Mouse (Mus musculus) bone marrow, adult 2 months (tissue): ENCODE data around the gene Gm884.

Experiments used
- CTCF ChIP-seq: fragments of 200-500 bp; IDR thresholded peaks from 2 replicates; pipeline ENCODE4 v1.5.1; 2011; ENCODE audit warnings: low read length, control low read depth; ENCODE audit not compliant: control insufficient read depth, insufficient read depth
- POLR2A ChIP-seq: fragments of 200-500 bp; IDR thresholded peaks from 2 replicates; pipeline ENCODE4 v1.6.1; 2011; ENCODE audit warnings: low read depth, mild to moderate bottlenecking, control low read depth, low read length, borderline replicate concordance; ENCODE audit not compliant: control insufficient read depth

DNA sequence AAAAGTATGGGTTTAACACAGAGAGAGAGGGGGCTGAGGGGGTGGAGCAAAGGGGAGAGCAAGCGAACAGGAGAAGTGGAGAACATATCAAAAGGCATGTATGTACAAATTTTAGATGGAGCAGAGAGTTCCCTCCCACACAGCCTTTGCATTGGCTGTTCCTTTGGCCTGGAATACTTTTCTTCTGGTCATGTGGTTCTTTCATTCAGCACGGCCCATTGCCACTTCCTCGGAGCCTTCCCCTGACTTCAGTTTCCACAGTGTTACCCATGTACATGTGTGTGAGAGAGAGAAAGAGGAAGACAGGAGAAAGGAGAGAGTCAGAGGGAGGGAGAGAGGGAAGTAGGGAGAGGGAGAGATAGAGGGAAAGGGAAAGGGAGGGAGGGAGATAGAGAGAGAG is 14.5 kb upstream of the Gm884 start:
- TF ChIP-seq CTCF (no peak), POLR2A (no peak)
